Mouse (Mus musculus): ENCODE measurements around the gene Syde2. TPM values are rescaled to one million over a fixed set of nuclear protein-coding genes. Genes with fewer than 3 reads are reported as not detected.

Gene Syde2
- polyA plus RNA-seq, 1 experiment from 2014 or later, result 1.1 TPM

DNA sequence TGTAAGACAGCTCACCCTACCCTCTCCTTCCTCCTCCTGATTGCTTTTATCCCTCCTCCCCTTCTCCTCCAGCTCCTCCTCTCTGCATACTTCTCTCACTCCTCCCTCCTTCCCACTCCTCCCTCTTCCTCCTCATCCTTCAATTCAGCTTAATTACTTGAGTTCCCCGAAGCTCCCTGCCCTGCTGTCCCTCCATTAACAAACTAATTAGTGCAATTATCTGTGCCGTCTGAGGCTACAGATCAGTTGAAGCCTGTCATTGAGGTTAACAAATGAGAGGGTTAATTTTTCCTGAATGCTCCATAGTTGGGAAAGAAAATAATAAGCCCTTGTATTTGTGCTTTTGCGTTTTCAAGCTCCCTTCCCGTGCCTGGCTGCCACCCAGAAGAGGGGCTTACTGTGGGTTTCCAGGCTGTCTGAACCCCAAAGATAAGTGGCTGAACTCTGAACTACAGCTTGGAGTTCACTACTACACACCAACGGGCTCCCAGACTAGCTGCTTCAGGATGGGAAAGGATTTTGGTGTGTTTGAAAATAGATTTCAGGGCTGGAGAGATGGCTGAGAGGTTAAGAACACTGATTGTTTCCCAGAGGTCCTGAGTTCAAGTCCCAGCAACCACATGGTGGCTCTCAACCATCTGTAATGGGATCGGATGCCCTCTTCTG, 40.0 kb upstream of the Syde2 start:
- Histone ChIP-seq H3K27me3 (ENCODE audit: control insufficient read depth, insufficient read depth, low read length) (no peaks in the 10 kb centered on the region), H3K4me2 (ENCODE audit: low read depth) (no peak overlapping the region), H3K4me1 (ENCODE audit: control insufficient read depth, insufficient read depth, low read length) (0 out of 2 replicates have a peak, but pooled peaks cover 3% of the 10 kb centered on the region), H3K9me3 (ENCODE audit: control insufficient read depth, low read length) (no peaks in the 10 kb centered on the region), H3K36me3 (ENCODE audit: control insufficient read depth, insufficient read depth, low read length) (peaks cover 2% of the 10 kb centered on the region; the same call in 1 of the 2 replicates), H3K4me3 (ENCODE audit: low read depth, low read length) (no peak overlapping the region), H3K27ac (ENCODE audit: low read depth, low read length) (no peak overlapping the region), H3K9ac (ENCODE audit: low read length) (no peak overlapping the region)
- WGBS, result 39% methylated on average over 6 of the region's 6 CpGs
- ATAC-seq (ENCODE audit: insufficient read depth, low FRiP score, low TSS enrichment) (no peak), DNase-seq (ENCODE audit: low spot score) (no peak)

DNA sequence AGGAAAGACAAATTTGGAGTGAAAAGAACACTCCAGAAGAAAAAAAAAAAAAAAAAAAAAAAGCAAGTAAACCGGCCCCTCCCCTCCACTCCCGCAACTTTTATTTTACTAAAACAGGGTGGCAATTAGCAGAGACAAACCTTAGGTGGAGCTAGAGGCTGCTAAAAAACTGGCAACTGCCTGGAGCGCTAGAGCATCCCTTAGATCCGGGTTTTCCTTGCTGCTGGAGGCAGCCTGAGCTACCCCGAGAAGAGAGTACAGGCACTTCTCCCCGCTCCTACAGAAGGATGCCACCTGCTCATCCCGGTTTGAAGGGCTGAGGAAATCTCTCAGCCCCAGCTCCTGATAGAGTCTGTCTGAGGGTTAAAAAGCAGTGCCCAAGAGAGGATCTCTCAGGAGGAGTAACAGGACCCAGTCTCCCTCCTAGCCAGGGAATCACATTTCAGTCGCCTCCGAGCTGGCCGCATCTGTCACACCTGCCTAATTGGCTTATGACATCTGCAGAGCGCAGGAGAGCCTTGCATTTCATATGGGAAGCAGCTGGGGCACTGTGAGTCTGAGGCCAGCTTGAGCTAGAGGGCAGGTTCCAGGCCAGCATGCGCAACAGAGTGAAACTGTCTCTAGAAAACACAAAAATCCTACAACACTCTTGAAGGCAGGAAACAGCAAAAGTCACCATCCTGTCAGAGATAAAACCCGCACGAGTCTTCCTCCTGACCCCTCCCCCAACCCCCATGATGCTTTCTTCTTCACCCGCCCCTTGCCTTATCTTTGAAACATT, 37.4 kb upstream of the Syde2 start:
- no peak overlapping the region for H3K27ac ChIP-seq (ENCODE audit: low read depth, low read length)
- DNase-seq (ENCODE audit: low spot score), result peak; percentile 65
- H3K4me2 ChIP-seq (ENCODE audit: low read depth), result peak overlapping the region; percentile 29; the same call in 1 of the 2 replicates
- 9% methylated on average over 15 of the region's 15 CpGs for WGBS
- ATAC-seq (ENCODE audit: insufficient read depth, low FRiP score, low TSS enrichment), result peak; percentile 43; the same call in 1 of the 2 replicates
- H3K4me1 ChIP-seq (ENCODE audit: control insufficient read depth, insufficient read depth, low read length), result 0 out of 2 replicates have a peak, but pooled peaks cover 3% of the 10 kb centered on the region
- H3K9me3 ChIP-seq (ENCODE audit: control insufficient read depth, low read length), result no peaks in the 10 kb centered on the region
- H3K27me3 ChIP-seq (ENCODE audit: control insufficient read depth, insufficient read depth, low read length), result no peaks in the 10 kb centered on the region
- peak overlapping the region; percentile 26; the same call in 1 of the 2 replicates for H3K9ac ChIP-seq (ENCODE audit: low read length)
- H3K4me3 ChIP-seq (ENCODE audit: low read depth, low read length), result no peak overlapping the region
- no peaks in the 10 kb centered on the region for H3K36me3 ChIP-seq (ENCODE audit: control insufficient read depth, insufficient read depth, low read length)

DNA sequence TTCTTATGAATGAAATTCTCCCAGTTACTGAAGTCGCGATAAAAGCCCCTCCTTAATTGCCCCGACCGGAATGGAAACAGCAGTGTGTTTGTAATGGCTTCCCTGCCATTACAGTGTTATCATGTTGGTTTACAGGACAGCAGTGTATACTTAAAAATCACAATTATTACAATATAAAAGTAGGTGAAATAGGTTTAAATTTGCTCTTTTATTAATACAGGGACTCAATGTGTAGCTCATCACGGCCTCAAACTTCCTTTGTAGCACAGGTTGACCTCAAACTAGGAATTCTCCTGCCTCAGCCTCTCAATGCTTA, 36.9 kb upstream of the Syde2 start:
- H3K27ac ChIP-seq (ENCODE audit: low read depth, low read length), result no peak overlapping the region
- DNase-seq (ENCODE audit: low spot score) (no peak), ATAC-seq (ENCODE audit: insufficient read depth, low FRiP score, low TSS enrichment) (no peak)
- H3K4me1 ChIP-seq (ENCODE audit: control insufficient read depth, insufficient read depth, low read length), result 0 out of 2 replicates have a peak, but pooled peaks cover 3% of the 10 kb centered on the region
- H3K9me3 ChIP-seq (ENCODE audit: control insufficient read depth, low read length), result no peaks in the 10 kb centered on the region
- H3K36me3 ChIP-seq (ENCODE audit: control insufficient read depth, insufficient read depth, low read length), result no peaks in the 10 kb centered on the region
- H3K4me3 ChIP-seq (ENCODE audit: low read depth, low read length), result no peak overlapping the region
- no peak overlapping the region for H3K4me2 ChIP-seq (ENCODE audit: low read depth)
- 50% methylated on average over 5 of the region's 5 CpGs for WGBS
- H3K27me3 ChIP-seq (ENCODE audit: control insufficient read depth, insufficient read depth, low read length), result no peaks in the 10 kb centered on the region
- H3K9ac ChIP-seq (ENCODE audit: low read length), result no peak overlapping the region

DNA sequence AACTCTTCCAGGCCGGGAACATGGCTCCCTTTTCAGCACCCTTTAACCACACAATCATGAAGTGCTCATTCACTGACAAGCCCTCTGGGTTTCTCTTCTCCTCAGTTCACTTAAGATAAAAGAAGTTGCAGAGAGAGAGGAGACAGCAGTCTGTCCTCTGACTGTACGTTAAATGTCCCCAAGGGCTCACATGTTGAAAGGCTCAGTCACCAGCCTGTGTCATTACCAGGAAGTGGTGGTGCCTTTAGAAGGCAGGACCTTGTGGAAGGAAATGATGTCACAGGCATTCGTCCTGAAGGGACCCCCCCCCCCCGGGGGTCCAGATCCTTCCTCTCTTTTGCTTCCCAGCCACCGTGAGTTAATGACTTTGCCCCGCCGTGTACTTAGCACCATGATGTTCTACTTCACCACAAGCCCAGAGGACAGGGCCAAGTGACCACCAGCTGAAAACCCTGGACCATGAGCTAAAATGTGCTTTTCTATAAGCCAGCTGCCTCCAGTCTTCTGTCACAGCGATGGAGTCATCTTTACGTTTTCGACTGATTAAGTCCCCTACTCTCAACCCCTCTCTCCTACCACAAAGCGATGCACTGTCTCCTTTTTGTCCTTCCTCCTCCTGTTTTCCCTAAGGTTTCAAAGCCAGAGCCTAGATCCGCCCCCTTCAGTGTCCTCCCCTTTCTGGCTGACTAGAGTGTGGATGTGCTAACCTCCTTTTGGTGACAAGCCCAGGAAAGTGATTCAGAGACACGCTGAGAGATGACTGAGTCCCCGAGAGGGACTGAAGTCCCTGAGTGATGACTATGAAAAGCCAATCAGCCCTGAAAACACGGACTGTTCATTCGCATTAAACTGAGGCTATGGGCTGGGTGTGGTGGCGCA, 36.1 kb upstream of the Syde2 start:
- no peaks in the 10 kb centered on the region for H3K9me3 ChIP-seq (ENCODE audit: control insufficient read depth, low read length)
- ATAC-seq (ENCODE audit: insufficient read depth, low FRiP score, low TSS enrichment), result no peak
- no peak overlapping the region for H3K4me3 ChIP-seq (ENCODE audit: low read depth, low read length)
- 0 out of 2 replicates have a peak, but pooled peaks cover 3% of the 10 kb centered on the region for H3K4me1 ChIP-seq (ENCODE audit: control insufficient read depth, insufficient read depth, low read length)
- H3K9ac ChIP-seq (ENCODE audit: low read length), result no peak overlapping the region
- H3K4me2 ChIP-seq (ENCODE audit: low read depth), result no peak overlapping the region
- H3K27me3 ChIP-seq (ENCODE audit: control insufficient read depth, insufficient read depth, low read length), result no peaks in the 10 kb centered on the region
- no peak for DNase-seq (ENCODE audit: low spot score)
- H3K27ac ChIP-seq (ENCODE audit: low read depth, low read length), result no peak overlapping the region
- WGBS, result 69% methylated on average over 17 of the region's 17 CpGs
- H3K36me3 ChIP-seq (ENCODE audit: control insufficient read depth, insufficient read depth, low read length), result no peaks in the 10 kb centered on the region

DNA sequence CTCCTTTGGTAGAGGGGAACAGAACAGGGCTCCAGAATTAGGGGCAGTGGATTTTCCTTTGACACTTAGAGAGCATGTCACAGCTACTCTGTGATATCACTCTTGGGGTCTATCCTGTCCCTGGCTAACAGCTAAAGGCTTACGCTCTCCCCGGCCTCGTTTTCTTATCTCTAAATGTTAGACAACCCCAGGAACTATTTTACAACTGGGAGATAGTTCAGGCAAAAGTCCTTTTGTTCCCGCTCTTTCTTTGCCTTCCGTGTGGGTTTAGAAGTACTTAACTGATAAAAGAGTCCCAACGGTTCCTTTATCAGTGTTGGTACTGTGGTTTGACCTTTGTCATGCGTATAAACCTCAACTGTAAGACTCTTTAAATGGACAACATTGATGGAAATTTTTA, 34.7 kb upstream of the Syde2 start:
- 90% methylated on average over 7 of the region's 7 CpGs for whole genome bisulfite sequencing

DNA sequence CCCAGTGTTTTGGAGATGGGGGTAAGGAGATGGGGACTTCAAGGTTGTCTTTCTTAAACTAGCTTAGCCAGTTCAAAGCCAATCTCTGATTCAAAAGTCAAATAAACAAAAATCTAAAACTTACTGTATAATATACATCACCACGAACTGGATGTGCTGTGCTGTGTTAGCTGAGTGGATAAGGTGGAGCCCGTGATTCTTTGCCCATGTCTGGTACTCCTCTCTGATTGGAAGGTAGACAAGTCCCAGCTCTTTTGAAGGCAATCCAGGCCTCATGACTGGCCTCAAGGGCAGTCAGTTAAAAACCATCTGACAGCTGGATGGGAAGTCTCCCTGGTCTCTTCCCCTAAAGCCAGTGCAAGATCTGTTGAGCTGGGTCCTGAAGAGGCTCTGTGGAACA, 34.3 kb upstream of the Syde2 start:
- H3K27me3 ChIP-seq (ENCODE audit: control insufficient read depth, insufficient read depth, low read length), result no peaks in the 10 kb centered on the region
- DNase-seq (ENCODE audit: low spot score) (no peak), ATAC-seq (ENCODE audit: insufficient read depth, low FRiP score, low TSS enrichment) (no peak)
- no peak overlapping the region for H3K27ac ChIP-seq (ENCODE audit: low read depth, low read length)
- H3K4me2 ChIP-seq (ENCODE audit: low read depth), result no peak overlapping the region
- WGBS, result 90% methylated on average over 2 of the region's 2 CpGs
- no peak overlapping the region for H3K9ac ChIP-seq (ENCODE audit: low read length)
- no peaks in the 10 kb centered on the region for H3K9me3 ChIP-seq (ENCODE audit: control insufficient read depth, low read length)
- H3K36me3 ChIP-seq (ENCODE audit: control insufficient read depth, insufficient read depth, low read length), result no peaks in the 10 kb centered on the region
- no peak overlapping the region for H3K4me3 ChIP-seq (ENCODE audit: low read depth, low read length)
- H3K4me1 ChIP-seq (ENCODE audit: control insufficient read depth, insufficient read depth, low read length), result 0 out of 2 replicates have a peak, but pooled peaks cover 3% of the 10 kb centered on the region

More for the DNA sequence above, 34.7 kb upstream of the Syde2 start:
- Histone ChIP-seq H3K4me1 (ENCODE audit: control insufficient read depth, insufficient read depth, low read length) (0 out of 2 replicates have a peak, but pooled peaks cover 3% of the 10 kb centered on the region), H3K27me3 (ENCODE audit: control insufficient read depth, insufficient read depth, low read length) (no peaks in the 10 kb centered on the region), H3K27ac (ENCODE audit: low read depth, low read length) (no peak overlapping the region), H3K9me3 (ENCODE audit: control insufficient read depth, low read length) (no peaks in the 10 kb centered on the region), H3K4me3 (ENCODE audit: low read depth, low read length) (no peak overlapping the region), H3K4me2 (ENCODE audit: low read depth) (no peak overlapping the region), H3K36me3 (ENCODE audit: control insufficient read depth, insufficient read depth, low read length) (no peaks in the 10 kb centered on the region), H3K9ac (ENCODE audit: low read length) (no peak overlapping the region)
- DNase-seq (ENCODE audit: low spot score), result no peak
- ATAC-seq (ENCODE audit: insufficient read depth, low FRiP score, low TSS enrichment), result no peak

DNA sequence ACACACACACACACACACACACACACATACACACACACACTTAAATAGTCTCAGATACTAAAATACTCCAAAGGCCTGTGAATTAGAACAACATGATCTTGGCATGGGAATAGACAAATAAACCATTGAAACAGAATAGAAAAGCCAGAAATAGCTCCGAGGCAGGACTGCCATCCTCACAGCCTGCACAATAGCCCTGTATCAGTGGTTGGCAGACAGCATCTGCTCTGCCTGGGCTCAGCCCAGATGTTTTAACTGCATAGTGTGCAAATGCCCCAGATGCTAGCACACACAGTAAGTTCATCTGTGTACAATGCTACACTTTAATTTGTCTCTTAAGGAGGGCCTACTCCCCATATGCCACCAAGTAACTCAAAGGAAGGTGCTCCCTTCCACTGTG, 27.8 kb upstream of the Syde2 start:
- peaks cover 25% of the 10 kb centered on the region for H3K27me3 ChIP-seq (ENCODE audit: control insufficient read depth, insufficient read depth, low read length)
- no peaks in the 10 kb centered on the region for H3K9me3 ChIP-seq (ENCODE audit: control insufficient read depth, low read length)
- no peak overlapping the region for H3K27ac ChIP-seq (ENCODE audit: low read depth, low read length)
- no peak overlapping the region for H3K4me3 ChIP-seq (ENCODE audit: low read depth, low read length)
- no peaks in the 10 kb centered on the region for H3K36me3 ChIP-seq (ENCODE audit: control insufficient read depth, insufficient read depth, low read length)
- no peaks in the 10 kb centered on the region for H3K4me1 ChIP-seq (ENCODE audit: control insufficient read depth, insufficient read depth, low read length)
- ATAC-seq (ENCODE audit: insufficient read depth, low FRiP score, low TSS enrichment) (no peak), DNase-seq (ENCODE audit: low spot score) (no peak)
- H3K4me2 ChIP-seq (ENCODE audit: low read depth), result no peak overlapping the region
- 87% methylated on average over 1 of the region's 1 CpGs for WGBS
- no peak overlapping the region for H3K9ac ChIP-seq (ENCODE audit: low read length)

DNA sequence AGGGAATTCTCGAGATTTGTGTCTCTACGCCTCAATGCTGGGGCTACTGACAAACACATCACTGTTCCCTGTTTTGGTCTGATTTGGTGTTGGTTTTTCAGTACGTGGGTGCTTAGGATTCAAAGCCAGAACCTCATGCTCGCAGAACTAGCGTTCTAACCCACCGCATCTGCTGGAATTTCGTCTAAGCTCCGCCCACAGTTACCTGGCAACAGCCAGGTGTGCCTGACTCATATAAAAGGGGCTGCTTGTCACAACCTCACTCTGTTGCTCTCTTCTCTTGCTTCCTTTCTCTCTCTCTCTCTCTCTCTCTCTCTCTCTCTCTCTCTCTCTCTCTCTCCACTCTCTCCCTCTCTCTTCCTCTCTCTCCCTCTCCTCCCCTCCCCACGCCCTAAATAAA, 25.3 kb upstream of the Syde2 start:
- Histone ChIP-seq H3K4me3 (ENCODE audit: low read depth, low read length) (no peak overlapping the region), H3K4me2 (ENCODE audit: low read depth) (no peak overlapping the region), H3K27ac (ENCODE audit: low read depth, low read length) (no peak overlapping the region), H3K36me3 (ENCODE audit: control insufficient read depth, insufficient read depth, low read length) (no peaks in the 10 kb centered on the region), H3K4me1 (ENCODE audit: control insufficient read depth, insufficient read depth, low read length) (no peaks in the 10 kb centered on the region), H3K9ac (ENCODE audit: low read length) (no peak overlapping the region), H3K27me3 (ENCODE audit: control insufficient read depth, insufficient read depth, low read length) (peaks cover 27% of the 10 kb centered on the region), H3K9me3 (ENCODE audit: control insufficient read depth, low read length) (no peaks in the 10 kb centered on the region)
- ATAC-seq (ENCODE audit: insufficient read depth, low FRiP score, low TSS enrichment) (no peak), DNase-seq (ENCODE audit: low spot score) (no peak)
- WGBS, result 16% methylated on average over 9 of the region's 9 CpGs

All from neural tube, embryonic 11.5 days (tissue).